Mouse (Mus musculus): ENCODE measurements around the gene Smarce1. TPM values are rescaled to one million over a fixed set of nuclear protein-coding genes. Genes with fewer than 3 reads are reported as not detected.

The Smarce1 gene
- polyA plus RNA-seq, 1 experiment from 2014 or later, result 150 TPM

DNA sequence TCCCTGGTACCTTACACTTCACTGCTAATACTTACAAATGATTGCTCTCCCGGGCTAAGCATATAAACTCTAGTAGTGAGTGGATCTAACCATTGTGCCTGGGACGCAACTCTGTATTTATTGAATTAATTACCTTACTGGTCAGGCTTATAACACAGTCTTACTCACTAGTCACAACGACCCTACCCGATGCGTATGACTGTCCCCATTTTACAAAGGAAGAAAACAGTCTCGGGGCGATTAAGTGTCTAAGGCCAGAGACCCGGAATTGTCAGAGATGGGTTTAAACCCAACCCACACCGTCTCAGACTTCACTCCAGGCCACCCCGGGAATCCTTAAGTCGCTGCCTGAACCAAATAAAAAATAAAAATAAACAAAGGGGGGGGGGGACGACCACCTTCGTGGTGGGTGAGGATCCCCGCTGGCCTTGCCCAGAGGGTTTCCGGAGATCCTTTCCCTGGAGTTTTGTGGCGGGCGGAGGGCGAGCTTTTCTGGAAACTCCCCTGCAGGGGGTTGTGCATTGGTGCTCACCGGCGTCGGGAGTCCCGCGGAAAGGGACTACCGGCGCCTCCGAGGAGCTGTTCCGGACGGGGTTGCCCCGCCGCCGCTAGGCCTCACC is 1.1 kb downstream of the Smarce1 start:
- WGBS, result under 1% methylated on average over 31 of the region's 31 CpGs
- Histone ChIP-seq H3K4me1 (peaks cover 32% of the 10 kb centered on the region), H3K9me3 (no peaks in the 10 kb centered on the region), H3K4me3 (peak overlapping the region; percentile 98), H3K27me3 (replicated peaks) (no peaks in the 10 kb centered on the region), H3K9ac (peak overlapping the region; percentile 100), H3K27ac (replicated peaks) (peak overlapping the region; percentile 98), H3K4me2 (peak overlapping the region; percentile 76), H3K36me3 (peaks cover 33% of the 10 kb centered on the region)
- 0 out of 2 replicates have a peak, but pooled peaks have one; percentile 25 for ATAC-seq (ENCODE audit: extremely low read depth, insufficient number of reproducible peaks, low FRiP score, low TSS enrichment)

DNA sequence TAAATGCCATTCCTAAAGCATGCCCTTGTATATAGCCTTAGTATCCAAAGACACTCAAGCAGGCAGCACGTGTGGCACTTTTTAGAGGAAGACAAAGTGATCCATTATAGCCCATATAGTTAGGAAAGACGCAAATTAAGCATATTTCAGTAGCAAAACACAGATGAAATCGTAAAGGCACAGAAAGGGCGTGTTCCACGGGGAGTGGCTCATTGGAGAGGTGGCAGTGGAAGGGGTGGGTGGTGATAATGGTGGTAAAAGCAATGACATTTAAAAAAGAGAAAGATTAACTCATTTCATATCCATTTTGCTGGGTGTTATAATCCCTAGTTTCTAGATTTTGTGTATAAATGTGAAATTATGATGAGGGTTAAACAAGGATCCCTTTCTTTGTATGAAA is 4.5 kb downstream of the Smarce1 start:
- H3K4me3 ChIP-seq, result no peak overlapping the region
- no peak overlapping the region for H3K27ac ChIP-seq (replicated peaks)
- no peak overlapping the region for H3K4me2 ChIP-seq
- ATAC-seq (ENCODE audit: extremely low read depth, insufficient number of reproducible peaks, low FRiP score, low TSS enrichment), result no peak
- H3K9ac ChIP-seq, result no peak overlapping the region
- H3K27me3 ChIP-seq (replicated peaks), result no peaks in the 10 kb centered on the region
- H3K36me3 ChIP-seq, result peaks cover 61% of the 10 kb centered on the region
- H3K9me3 ChIP-seq, result no peaks in the 10 kb centered on the region
- 81% methylated on average over 5 of the region's 5 CpGs for WGBS
- peaks cover 48% of the 10 kb centered on the region for H3K4me1 ChIP-seq

DNA sequence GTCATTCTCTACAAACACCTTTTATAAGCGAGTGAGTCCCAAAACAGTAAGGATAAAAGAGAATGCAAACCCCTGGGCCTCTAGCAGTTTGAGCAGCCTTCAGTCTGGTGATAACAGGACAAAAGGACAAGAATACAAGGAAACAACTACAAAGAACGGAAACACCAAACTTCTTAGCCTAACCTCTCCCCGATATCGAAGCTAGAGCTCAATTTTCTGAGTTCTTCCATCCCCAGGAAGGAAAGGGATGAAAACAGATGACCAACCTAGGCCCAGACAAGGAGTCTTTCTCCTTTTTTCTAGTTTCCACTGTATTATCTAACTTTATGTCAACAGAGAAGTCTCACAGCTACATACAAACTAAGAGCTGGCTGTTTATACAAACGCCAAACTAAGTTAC is 7.5 kb downstream of the Smarce1 start:
- Histone ChIP-seq H3K36me3 (peaks cover 90% of the 10 kb centered on the region), H3K4me3 (no peak overlapping the region), H3K4me1 (peaks cover 38% of the 10 kb centered on the region), H3K9me3 (no peaks in the 10 kb centered on the region), H3K9ac (no peak overlapping the region; the same call in 1 of the 2 replicates), H3K4me2 (no peak overlapping the region), H3K27ac (replicated peaks) (peak overlapping the region; percentile 20; the same call in 1 of the 2 replicates), H3K27me3 (replicated peaks) (no peaks in the 10 kb centered on the region)
- WGBS, result 63% methylated on average over 5 of the region's 5 CpGs
- no peak for ATAC-seq (ENCODE audit: extremely low read depth, insufficient number of reproducible peaks, low FRiP score, low TSS enrichment)

DNA sequence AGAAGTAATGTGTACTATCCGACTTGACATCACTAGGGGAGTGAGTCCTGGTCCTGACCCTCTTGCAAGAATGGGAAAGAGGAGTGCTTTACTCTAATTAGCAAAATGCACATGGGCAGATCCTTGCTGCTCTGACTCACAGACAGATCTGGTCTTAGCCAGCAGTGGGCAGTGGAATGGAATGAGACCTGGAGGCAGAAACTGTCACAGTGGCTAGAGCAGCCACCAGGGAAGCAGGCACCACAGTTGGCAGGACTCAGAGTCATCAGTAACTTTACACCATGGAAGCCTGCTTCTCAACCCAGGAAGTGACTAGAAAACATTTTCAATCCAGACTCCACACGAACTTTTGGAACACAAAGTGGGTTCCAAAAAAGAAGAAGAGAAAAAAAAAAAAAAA is 9.0 kb downstream of the Smarce1 start:
- no peak overlapping the region for H3K9ac ChIP-seq
- no peaks in the 10 kb centered on the region for H3K9me3 ChIP-seq
- ATAC-seq (ENCODE audit: extremely low read depth, insufficient number of reproducible peaks, low FRiP score, low TSS enrichment), result no peak
- H3K4me1 ChIP-seq, result peaks cover 30% of the 10 kb centered on the region
- H3K36me3 ChIP-seq, result peaks cover 92% of the 10 kb centered on the region
- H3K27me3 ChIP-seq (replicated peaks), result no peaks in the 10 kb centered on the region
- H3K4me2 ChIP-seq, result no peak overlapping the region
- no peak overlapping the region for H3K4me3 ChIP-seq
- H3K27ac ChIP-seq (replicated peaks), result no peak overlapping the region
- 45% methylated on average over 2 of the region's 2 CpGs for WGBS

DNA sequence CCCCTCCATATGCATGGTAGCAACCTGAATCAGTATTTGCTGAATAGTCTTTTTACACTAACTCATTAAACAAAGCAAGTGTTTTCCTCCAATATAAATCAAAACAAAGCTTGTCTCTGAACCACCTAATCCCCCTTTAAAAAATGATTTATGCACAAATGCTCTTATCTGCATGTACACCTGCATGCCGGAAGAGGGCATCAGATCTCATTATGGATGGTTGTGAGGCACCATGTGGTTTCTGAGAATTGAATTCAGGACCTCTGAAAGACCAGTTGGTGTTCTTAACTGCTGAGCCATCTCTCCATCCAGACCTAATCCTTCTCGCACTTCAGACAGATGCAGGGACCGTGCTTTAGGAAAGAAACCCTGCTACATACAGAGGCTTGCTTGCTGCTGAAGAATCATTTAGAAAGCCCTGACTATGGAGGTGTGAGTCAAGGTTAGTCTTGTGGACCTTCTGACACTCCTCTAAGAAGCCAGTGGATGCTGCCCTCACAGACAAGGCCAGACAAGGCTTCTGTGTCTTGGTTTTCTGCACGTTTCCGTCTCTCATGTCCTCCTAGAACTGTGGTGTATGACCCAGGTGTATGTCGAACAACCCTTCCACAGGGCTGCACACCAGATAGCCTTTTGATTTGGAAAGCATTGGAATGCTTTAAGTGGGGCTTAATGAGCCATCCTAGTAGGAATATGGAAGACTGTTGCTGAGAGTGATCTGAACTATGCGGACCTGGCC is 13.4 kb downstream of the Smarce1 start:
- Histone ChIP-seq H3K4me2 (no peak overlapping the region), H3K4me1 (peaks cover 17% of the 10 kb centered on the region), H3K9me3 (no peaks in the 10 kb centered on the region), H3K27ac (replicated peaks) (no peak overlapping the region), H3K36me3 (peaks cover 95% of the 10 kb centered on the region), H3K4me3 (no peak overlapping the region), H3K9ac (no peak overlapping the region), H3K27me3 (replicated peaks) (no peaks in the 10 kb centered on the region)
- ATAC-seq (ENCODE audit: extremely low read depth, insufficient number of reproducible peaks, low FRiP score, low TSS enrichment), result no peak
- WGBS, result 85% methylated on average over 7 of the region's 7 CpGs

- peak overlapping the region; percentile 46 for H3K27ac ChIP-seq (replicated peaks)
- ATAC-seq (ENCODE audit: extremely low read depth, insufficient number of reproducible peaks, low FRiP score, low TSS enrichment), result no peak
- no peaks in the 10 kb centered on the region for H3K27me3 ChIP-seq (replicated peaks)
- no peak overlapping the region for H3K9ac ChIP-seq
- peaks cover 99% of the 10 kb centered on the region for H3K36me3 ChIP-seq
- no peak overlapping the region for H3K4me3 ChIP-seq
- 74% methylated on average over 3 of the region's 3 CpGs for WGBS
- no peak overlapping the region for H3K4me2 ChIP-seq
- peaks cover 9% of the 10 kb centered on the region for H3K4me1 ChIP-seq
- H3K9me3 ChIP-seq, result no peaks in the 10 kb centered on the region
These were observed 14.6 kb downstream of the Smarce1 start for GRCm38 (mm10) chr11:99216181-99216580.

GRCm38 (mm10) chr11:99212693-99213092 is 18.1 kb downstream of the Smarce1 start:
- H3K27me3 ChIP-seq (replicated peaks), result no peaks in the 10 kb centered on the region
- no peak overlapping the region for H3K27ac ChIP-seq (replicated peaks)
- WGBS, result 69% methylated on average over 7 of the region's 7 CpGs
- no peak for ATAC-seq (ENCODE audit: extremely low read depth, insufficient number of reproducible peaks, low FRiP score, low TSS enrichment)
- no peak overlapping the region for H3K9ac ChIP-seq
- no peaks in the 10 kb centered on the region for H3K9me3 ChIP-seq
- peaks cover 90% of the 10 kb centered on the region for H3K36me3 ChIP-seq
- H3K4me3 ChIP-seq, result no peak overlapping the region
- no peak overlapping the region for H3K4me2 ChIP-seq
- H3K4me1 ChIP-seq, result peaks cover 29% of the 10 kb centered on the region

- Histone ChIP-seq H3K27ac (replicated peaks) (no peak overlapping the region), H3K9me3 (no peaks in the 10 kb centered on the region), H3K36me3 (peaks cover 83% of the 10 kb centered on the region), H3K27me3 (replicated peaks) (no peaks in the 10 kb centered on the region), H3K9ac (no peak overlapping the region), H3K4me2 (no peak overlapping the region), H3K4me3 (no peak overlapping the region), H3K4me1 (peaks cover 37% of the 10 kb centered on the region)
- WGBS, result 78% methylated on average over 2 of the region's 2 CpGs
- no peak for ATAC-seq (ENCODE audit: extremely low read depth, insufficient number of reproducible peaks, low FRiP score, low TSS enrichment)
These were observed 18.9 kb downstream of the Smarce1 start for GRCm38 (mm10) chr11:99211964-99212363.

DNA sequence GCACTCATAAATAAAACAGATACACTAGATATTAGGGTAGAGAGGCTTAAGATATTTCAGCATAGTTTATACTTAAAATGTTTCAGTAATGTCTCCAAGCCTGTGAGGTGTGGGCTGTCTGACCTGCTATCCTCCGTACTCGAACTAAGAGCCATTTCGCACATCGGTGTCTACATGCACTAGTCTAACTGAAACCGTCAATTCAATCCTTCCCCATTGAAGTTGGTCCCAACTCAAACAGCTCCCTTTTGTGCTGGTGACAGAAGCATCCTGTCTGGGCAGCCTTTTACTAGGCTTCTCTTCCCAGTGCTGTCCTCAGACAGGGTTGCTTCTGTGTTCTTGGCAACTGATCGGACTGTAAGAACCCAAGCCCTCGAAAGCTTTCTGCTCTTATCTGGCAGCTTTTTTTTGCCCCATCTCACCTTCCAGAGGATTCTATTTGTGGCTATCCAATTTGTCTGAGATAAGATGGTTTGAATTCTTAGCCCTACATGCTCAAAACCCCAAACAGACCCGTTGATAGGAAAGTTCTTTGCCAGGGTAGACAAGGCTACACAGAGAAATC is 22.6 kb downstream of the Smarce1 start:
- Histone ChIP-seq H3K4me2 (peak overlapping the region; percentile 31), H3K27me3 (replicated peaks) (no peaks in the 10 kb centered on the region), H3K4me3 (no peak overlapping the region), H3K9ac (no peak overlapping the region), H3K36me3 (peaks cover 45% of the 10 kb centered on the region), H3K9me3 (no peaks in the 10 kb centered on the region), H3K4me1 (peaks cover 34% of the 10 kb centered on the region), H3K27ac (replicated peaks) (peak overlapping the region; percentile 63)
- no peak; the same call in 1 of the 2 replicates for ATAC-seq (ENCODE audit: extremely low read depth, insufficient number of reproducible peaks, low FRiP score, low TSS enrichment)
- 36% methylated on average over 8 of the region's 8 CpGs for WGBS

DNA sequence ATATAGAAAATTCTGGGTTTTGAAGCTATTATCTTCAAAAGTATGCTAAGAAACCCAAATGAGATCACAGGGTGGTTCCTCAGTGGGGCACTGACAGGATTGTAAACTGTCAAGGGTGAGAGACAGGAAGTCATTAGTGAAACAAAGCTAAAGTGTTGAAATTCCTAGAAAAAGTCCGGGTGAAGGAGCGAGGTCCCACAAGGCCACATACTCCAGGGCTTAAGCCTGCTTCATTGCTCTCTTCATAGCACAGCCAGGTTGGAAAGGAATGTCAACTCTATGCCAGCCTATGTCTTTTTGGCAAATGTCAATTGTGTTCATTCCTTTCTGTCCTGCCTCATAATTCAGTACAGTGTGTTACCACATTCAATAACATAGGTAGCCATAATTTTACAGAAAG is 23.4 kb downstream of the Smarce1 start:
- Histone ChIP-seq H3K36me3 (peaks cover 38% of the 10 kb centered on the region), H3K4me1 (peaks cover 34% of the 10 kb centered on the region), H3K4me2 (no peak overlapping the region), H3K9me3 (no peaks in the 10 kb centered on the region), H3K4me3 (no peak overlapping the region), H3K27me3 (replicated peaks) (no peaks in the 10 kb centered on the region), H3K27ac (replicated peaks) (peak overlapping the region; percentile 63), H3K9ac (no peak overlapping the region)
- no peak for ATAC-seq (ENCODE audit: extremely low read depth, insufficient number of reproducible peaks, low FRiP score, low TSS enrichment)
- 18% methylated on average over 2 of the region's 2 CpGs for WGBS

DNA sequence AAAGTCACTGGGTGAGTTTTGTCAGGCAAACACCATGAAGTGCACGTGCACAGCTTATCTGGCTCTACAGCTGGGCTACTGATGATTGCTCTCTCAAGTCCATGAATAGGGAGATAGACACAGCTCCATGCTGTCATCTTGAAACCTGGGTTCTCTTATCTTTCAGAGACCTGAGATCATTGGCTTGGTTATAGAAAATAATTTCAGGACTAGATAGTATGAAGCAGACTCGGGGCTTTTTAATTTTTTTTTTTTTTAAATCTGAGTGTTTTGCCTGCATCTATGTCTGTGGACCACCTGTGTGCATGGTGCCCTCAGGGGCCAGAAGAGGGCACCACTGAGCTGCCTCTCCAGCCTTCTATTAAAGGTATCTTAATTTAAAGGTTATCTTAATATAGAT is 23.9 kb downstream of the Smarce1 start:
- Histone ChIP-seq H3K9me3 (no peaks in the 10 kb centered on the region), H3K27ac (replicated peaks) (peak overlapping the region; percentile 63; the same call in 1 of the 2 replicates), H3K36me3 (peaks cover 33% of the 10 kb centered on the region), H3K9ac (no peak overlapping the region), H3K4me3 (no peak overlapping the region), H3K4me1 (peaks cover 34% of the 10 kb centered on the region), H3K27me3 (replicated peaks) (no peaks in the 10 kb centered on the region), H3K4me2 (no peak overlapping the region)
- WGBS, result 5% methylated on average over 2 of the region's 2 CpGs
- ATAC-seq (ENCODE audit: extremely low read depth, insufficient number of reproducible peaks, low FRiP score, low TSS enrichment), result no peak
